Mouse (Mus musculus): ENCODE data around the gene Arid5b. TPM values are rescaled to one million over a fixed set of nuclear protein-coding genes. Genes with fewer than 3 reads are reported as not detected.

Arid5b gene
- total RNA-seq, 1 experiment from 2014 or later: 34.3 TPM

DNA sequence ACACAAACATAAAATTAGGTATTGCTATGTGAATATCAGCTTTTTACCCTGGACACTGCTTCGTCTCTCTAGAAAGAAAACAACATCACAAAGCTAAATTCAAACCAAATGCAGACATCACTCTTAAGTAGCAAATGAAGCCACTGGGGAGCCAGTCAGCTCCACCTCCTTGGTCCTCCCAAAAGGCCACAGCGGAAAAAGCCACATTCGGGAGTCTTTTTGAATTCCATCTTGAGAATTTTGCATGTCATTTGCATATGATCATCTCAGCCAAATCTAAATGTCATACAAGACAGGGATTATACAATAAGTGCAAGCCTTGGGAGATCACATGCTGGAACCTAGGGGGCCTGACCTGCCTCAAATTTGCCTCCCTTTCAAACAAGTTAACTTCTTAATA lies 85.0 kb downstream of the Arid5b start:
- no peak for DNase-seq

DNA sequence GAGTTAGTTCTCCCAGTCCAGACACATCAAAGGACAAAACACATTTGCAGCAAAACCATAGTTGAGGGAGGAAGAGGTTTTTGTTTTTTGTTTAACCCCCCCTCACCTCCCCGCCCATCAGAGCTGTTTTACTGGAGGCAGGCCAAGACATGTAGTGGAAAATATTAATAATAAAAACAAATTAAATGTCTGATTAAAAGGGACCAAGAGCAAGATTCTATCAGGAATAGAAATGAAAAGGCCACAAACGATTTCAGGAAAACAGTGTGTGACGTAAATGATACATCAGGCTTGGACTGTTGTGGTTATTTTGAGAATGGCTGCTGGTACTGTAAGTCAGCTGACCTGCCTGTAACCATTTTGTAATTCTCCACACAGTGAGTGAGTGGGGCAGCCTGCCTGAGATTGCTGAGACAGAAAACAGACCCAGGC lies 85.7 kb downstream of the Arid5b start:
- DNase-seq: peak; percentile 30

DNA sequence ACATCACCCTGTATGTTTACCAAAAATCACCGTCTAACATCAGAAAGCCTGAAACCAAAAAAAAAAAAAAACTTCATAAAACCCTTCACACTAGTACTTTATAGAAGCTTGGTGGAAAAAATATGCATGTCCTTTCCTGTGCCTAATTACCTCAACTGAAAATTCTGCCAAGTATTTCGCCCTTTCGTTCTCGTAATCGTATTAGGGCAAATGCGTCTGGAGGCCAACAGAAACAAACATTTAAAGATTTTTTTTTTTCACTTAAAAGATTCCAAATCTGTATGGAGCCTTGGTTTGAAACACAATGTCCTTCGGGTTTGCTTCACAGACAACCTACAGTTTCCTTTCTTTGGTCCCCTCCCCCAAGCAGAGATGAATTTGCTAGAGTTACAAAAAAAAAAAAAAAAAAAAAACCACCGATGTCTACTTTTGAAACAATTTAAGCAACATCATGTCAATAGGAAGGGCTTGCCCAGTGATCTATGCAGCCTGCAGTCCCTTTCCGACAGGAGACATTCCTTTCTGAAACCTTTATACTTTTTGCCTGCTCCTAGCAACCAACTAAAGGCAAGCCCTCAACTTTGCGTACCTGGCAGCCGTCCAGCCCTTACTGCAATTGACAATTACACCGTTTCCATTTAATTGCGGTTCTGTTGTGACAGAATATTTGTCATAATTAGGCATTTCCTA lies 86.7 kb downstream of the Arid5b start:
- peak; percentile 70 for DNase-seq

DNA sequence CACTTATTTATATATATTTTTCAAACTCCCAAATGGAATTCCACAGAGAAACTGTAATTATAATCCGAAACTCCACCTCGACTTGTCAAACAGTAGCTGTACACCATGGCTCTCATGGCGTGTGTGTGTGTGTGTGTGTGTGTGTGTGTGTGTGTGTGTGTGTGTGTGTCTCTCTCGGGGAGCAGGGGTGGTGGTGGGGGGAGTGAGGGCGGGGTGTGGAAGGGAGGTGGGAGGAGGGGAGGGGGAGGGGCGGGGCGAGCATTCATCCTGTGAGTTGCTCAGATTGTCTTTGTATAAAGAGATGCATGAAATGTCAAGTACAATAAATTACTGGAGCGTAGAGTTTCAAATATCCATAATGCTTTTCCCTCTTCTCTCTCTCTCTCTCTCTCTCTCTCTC lies 87.4 kb downstream of the Arid5b start:
- no peak for DNase-seq

DNA sequence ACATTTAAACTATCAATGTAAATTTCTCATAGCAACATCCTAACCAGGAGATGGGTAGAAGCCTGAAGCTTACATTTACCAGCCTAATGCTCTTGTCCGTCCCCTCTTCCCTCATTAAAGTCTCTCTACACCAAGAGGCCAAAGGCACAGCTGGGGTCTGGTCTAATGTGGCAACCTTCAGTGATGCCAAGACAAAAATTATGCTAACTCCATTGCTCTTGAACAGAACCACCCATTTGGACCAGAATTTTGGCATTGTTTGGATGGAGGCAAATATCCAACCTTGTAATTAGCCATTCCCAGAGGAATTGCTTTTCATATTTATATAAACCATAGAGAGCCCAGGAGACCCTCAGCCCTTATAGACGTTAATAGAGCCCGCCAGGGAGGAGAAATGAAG lies 88.7 kb downstream of the Arid5b start:
- no peak for DNase-seq

DNA sequence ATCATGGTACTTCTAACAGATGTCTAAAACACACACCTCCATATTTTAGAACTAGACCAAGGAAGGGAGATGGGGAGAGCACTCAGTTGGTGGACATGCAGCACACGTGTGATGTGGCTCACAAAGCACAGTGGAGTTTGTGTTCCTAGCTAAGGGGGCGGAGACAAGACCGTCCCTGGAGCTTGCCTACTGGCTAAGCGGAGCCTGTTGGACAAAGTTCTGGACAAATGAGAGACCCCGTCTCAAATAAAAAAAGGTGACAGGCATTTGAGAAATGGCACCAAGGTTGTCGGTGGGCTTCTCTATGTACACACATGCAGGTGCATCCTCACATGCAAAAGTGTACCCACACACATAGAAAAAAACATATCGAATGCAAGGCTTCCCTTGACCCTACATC lies 95.4 kb downstream of the Arid5b start:
- no peak for DNase-seq

DNA sequence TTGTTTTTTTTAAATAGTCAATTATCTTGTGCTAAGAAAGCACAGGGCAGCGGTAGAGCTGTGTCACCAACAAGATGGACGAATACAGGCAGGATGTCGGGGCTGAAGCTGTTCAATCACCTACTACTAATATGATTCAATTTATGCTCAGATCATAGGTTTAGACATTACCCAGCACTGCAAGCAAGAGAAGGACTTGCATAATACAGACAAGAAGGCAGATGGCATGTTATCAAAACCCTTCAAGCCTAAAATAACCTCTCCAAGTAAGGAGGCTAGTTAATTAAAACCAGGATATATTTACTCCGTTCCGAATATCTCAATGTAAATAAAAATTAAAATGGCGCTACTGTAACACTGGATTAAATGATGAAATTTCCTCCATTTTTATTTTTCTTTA lies 96.3 kb downstream of the Arid5b start:
- DNase-seq: no peak

DNA sequence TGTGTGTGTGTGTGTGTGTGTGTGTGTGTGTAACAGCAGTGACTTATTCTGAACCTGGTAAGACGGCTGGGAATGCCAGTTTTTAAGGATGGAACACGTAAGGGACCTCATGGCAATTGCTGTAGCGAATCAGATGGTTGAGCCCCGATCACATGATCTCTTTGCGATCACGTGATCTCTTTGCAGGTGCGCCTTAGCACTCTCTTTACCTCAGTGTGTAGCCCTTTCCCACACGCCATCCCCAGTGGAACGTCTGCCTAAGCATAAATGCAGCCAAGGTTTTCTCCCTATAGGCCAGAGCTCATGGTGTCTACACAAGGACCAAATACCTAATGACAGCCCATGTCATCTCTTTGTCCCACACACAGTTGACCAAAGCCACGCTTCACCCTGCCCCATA lies 97.4 kb downstream of the Arid5b start:
- no peak for DNase-seq

DNA sequence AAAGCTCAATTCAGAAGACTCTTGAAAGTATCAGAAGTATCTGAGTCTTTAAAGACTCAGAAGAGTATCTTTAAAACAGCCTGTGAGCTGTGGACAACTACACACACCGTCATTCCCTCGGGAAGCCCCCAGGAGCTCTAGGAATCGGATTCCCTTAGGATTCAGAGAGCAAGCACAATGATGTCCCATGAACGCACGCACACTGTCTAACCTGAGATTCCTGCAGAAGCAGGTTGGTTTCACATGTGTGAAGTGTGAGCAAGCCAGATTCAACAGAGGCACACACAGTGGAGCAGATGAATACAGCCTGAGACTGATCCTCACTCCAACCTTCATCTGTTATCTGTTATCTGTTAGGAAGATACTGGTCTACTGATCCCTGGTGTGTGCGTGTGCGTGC lies 97.8 kb downstream of the Arid5b start:
- DNase-seq: no peak

DNA sequence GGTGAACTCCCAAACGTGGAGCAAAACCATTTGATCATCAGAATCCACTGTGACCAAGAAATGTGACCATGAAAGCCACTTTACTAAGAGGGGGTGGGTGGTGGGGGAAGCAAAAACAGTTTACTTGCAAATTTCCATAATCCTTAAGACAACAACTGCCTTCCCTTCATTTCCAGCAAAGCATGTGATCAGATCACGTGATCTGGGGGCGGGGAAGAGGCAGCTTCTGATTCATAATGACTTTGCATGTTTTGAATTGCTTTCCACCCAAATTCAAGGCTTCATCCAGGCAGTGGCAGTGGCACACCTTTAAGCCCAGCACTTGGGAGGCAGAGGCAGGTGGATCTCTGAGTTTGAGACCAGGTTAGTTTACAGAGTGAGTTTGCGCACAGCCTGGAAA lies 98.4 kb downstream of the Arid5b start:
- DNase-seq: peak; percentile 41

DNA sequence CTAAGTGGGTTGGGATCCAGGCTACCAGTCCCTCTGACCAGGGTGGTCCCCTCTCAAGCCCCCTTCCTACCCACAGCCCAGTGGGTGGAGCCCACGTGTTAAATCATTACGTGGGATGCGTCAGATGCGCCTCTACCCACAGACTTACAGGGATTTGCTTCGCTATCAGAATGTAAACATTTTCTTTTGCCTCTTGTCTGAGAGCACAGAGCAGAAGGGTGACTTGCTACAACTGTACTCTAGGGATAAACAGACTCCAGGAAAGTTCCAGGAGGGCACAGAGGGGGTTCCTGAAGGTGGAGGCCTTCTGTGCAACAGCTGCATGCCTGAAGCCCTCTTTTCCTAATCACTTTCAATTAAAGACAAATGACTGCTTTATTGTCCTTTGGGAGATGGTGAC lies 98.8 kb downstream of the Arid5b start:
- DNase-seq: no peak

DNA sequence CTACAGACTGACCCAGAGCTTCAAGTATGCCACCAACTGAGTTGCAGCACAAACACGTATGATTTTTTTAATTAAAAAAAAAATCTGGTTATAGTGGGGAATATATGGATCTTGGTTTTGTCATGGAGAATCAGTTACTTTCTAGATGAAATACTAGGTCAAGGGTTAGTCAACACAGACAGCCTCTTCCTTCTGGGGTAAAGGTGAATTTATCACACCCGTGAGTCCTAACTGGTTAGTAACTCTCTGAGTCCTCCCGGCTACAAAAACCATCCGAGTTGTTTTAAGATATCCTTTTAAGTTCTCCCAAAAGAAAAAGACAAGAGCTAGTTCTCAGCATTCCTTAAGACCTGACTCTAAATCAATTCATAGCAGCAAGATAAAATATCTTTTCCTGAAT lies 99.2 kb downstream of the Arid5b start:
- DNase-seq: no peak

DNA sequence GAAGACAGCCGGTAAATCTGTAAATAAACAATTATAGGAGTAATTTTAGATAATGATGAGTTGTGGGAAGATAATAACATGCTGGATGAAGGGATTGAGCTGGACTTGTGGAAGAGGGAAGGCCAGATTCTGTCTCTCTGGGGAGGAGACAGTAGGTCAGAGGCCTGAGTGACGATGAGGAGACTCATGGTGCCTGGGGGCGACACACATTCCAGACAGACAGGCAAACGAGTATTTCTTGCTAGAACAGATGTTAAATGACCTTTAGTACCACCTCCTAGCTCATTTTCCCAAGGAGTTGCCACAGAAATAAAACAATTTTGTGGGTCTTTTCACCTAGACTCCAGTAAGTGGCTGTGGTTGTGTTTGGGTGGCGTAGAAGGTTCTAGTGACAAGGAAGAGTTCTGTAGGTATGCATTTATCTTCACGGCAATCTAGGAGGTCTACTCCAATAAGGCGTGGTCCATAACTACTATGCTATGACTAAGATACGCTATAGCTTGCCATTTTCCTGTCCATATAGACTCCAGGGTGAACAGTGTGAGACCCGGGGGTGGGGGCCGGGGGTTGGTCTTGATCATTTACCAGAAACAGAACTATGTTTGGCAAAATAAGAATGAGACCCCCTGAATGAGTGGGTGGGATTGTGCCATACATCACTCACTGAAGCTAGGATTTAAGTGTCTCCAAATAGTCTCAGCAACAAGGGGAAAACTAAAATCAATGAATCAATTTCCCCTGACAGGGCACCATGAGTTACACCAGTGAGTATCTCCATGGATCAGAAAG lies 100.6 kb downstream of the Arid5b start:
- no peak for DNase-seq

DNA sequence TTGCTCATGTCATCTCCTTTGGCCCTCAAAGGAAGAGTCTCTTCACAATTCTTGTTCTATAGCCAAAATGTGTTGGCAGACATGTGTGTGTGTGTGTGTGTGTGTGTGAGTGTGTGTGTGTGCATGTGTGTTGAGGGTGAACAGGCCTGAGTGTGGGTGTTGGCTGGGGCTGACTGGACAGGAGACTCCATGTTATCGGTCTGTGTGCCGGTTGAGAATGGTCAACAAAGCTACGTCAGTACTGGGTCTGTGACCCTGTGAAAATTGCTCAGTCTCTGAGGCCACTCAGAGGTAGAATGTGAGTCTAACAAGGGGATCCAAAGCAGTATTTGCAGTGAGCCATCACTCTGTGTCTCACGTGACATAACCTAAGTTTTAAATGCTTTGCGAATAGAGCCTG lies 102.7 kb downstream of the Arid5b start:
- no peak for DNase-seq

DNA sequence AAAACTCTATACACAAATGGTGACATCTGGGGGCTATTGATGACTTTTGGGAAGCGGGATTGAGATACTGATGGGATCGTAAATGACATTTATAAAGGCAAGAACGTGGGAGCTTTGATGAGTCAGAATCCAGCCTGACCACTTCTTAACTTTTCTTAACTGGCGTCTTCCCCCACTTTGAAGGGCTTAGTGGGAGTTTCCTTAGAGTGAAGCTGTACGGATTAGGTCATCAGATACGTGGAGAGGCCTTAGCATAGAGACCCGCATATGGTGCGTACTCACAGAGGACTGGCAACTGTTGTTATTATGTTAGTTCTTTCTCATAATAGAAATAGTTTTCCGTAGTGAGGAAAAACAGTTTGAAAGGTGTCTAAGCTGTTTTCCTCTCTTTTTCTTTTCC lies 104.9 kb downstream of the Arid5b start:
- no peak for DNase-seq

DNA sequence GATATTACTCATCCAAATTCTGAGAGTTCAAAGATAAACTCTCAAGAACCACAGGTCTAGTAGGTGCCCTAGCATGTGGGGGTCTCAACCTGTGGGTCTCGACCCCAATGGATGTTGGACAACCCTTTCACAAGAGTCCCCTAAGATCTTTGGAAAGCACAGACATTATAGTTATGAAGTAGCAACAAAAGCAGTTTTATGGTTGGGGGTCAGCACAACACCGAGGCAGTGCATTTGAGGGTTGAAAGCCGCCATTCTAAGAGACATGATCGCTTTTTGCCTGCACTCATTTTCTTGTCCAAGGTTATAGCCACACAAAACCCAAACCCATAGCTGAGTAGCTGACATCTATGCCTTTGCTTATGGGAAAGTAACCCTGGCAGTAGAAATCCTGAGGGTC lies 105.6 kb downstream of the Arid5b start:
- no peak for DNase-seq

DNA sequence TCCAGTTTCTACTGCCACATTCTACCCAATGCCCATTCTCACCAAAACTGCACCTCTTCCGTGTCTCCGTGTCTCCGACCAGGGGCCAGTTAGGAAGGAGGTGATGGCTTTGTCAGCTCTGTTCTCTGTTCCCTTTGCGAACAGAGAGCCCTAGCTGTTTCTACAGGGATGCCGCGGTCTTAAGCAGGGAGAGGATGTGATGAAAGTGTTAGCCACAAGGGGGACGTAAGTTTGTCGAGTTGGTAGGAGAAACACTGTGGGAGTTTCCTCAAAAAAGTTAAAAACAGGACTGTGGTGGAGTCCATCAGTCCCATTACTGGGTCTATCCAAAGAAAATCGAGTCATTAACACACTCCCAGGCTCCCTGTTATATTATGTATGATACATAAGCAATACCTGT lies 106.6 kb downstream of the Arid5b start:
- peak; percentile 27 for DNase-seq

DNA sequence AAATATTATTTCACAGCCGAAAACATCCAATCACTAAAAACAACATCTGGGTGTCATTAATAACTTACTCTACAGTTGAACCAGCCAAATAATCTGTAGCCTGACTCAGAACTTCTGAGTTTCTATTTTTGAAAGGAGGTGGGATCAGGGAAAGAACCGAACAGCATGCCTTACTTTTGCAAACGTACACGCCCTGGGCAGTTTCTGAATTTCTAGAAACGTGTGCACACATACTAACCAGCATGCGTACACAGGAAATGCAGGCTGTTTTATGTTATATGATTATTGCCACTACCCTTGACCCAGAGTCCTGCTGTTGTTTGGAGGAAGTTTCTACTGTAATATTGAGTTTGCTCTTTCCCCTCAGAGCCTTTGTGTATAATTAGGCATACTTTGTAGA lies 109.9 kb downstream of the Arid5b start:
- DNase-seq: no peak

DNA sequence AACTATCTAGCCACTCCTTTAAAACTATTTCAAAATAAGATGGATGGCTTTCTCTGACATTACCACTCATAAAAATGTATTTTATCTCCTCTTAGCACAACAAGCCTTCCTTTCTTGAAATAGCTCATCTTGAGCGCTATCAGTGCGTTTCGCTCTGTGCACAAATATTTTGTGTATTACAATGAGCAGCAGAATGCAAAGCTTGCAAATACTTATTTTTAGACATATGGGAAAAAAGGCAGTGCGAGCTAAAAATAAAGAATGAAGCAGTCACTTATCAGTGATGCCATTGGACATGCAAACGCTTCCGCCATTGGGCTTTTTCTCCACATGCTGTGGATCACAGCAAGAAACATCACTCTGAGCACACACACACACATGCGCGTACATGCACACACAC lies 110.4 kb downstream of the Arid5b start:
- DNase-seq: no peak

DNA sequence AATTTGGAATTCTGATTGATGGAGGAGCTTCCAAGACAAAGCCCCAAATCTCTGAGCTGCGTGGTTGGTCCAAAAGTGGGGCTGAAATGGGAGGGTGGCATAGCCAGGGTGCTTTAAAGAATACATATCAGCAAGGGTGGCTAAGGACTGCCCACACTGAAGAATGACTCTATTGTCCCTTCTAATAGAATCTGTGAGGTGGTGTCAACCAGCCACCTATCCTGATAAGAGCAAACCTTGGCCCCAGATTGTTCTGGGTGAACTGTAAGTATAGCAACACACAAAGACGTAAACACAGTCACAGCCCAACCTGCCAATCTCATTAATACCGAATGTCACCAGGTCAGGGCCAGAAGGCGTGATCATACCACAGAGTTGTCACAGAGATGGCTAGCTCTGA lies 111.4 kb downstream of the Arid5b start:
- no peak for DNase-seq

DNA sequence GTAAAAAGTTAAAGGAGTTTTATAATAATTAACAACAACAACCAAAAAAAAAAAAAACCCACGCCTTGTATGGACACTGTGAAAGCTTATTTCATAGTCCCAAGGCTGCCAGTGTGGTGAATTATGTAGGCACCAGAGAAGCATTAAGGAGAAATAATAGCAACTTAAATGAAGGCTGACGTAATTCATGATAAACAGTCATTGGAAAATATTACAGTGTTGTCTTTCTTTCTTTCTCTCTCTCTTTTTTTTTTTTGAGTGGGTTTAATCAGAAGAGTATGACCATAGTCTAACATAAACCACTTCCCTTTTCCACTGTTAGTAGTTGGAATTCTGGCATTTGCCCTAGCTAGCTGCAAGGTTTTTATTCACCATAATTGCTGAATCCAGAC lies 111.8 kb downstream of the Arid5b start:
- no peak for DNase-seq

DNA sequence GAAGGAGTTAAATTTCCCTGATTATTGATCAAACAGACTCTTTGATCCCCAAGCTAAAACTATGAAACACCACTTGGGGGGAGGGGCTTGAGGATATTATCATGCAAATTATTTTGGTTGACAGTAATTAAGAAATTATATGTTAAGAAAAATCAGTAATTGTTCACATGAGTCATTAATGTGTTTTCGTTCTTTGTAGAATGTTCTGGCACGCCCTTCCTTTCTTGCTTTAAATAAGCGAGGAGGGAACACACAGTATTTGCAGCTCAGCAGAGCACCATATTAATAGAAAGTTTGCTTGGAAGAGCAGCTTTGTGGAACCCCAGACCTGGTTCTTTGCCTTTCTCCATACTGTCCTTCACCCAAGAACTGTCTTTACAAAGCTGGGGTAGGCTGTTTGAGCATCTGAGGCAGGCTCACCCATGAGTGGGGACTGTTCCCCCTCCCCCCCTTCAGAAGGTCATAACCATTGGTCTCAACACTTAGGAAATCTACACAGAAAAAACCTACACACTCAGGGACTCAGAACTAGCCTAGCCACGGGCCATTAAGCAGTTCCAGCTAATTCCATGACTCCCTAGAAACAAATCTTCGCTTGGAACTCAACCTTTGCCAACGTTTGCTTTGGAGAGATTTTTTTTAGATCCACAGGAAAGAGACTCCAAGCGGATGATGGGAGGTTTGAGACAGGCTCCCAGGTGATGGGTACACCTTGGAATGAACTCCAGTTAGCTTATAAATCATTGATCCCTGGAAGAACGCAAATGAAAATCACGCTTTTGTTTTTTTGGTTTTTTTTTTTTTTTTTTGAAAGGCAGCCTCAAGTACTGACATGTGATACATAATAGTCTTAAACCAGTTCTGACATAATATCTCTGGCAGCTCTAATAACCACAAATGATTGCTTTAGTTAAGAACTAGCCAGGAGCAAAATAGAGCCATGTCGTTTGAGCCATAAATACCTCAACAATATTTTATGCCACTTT lies 112.5 kb downstream of the Arid5b start:
- no peak for DNase-seq

All from adrenal gland, postnatal 14 days (tissue).